Mouse (Mus musculus) hindbrain, postnatal 0 days (tissue): ENCODE data around the gene Slpi. TPM values are rescaled to one million over a fixed set of nuclear protein-coding genes. Genes with fewer than 3 reads are reported as not detected.

ENCODE experiments used
- ATAC-seq: fragments of 200-750 bp; cut with Nextera tagmentation; 2 replicates; pipeline ENCODE4 v1.8.0; 2017; ENCODE audit warnings: mild to moderate bottlenecking, moderate TSS enrichment, moderate library complexity
- DNase-seq: peaks from one replicate; pipeline ENCODE4 v3.0.0-alpha.2; 2015; ENCODE audit warnings: low spot score
- H3K27ac ChIP-seq: fragments of 300-500 bp; sonication (generic); 2 replicates; pipeline ENCODE4 v1.5.1; 2014; ENCODE audit warnings: mild to moderate bottlenecking
- H3K27me3 ChIP-seq: fragments of 300-500 bp; sonication (generic); 2 replicates; pipeline ENCODE4 v1.6.1; 2014; ENCODE audit warnings: low read length, mixed read lengths; ENCODE audit not compliant: insufficient read depth
- H3K36me3 ChIP-seq: fragments of 300-500 bp; sonication (generic); 2 replicates; pipeline ENCODE4 v1.6.1; 2014; ENCODE audit warnings: low read length, mixed read lengths; ENCODE audit not compliant: insufficient read depth
- H3K4me1 ChIP-seq: fragments of 300-500 bp; sonication (generic); 2 replicates; pipeline ENCODE4 v1.6.1; 2014; ENCODE audit warnings: antibody characterized with exemption, low read length, mixed read lengths; ENCODE audit not compliant: insufficient read depth
- H3K4me2 ChIP-seq: fragments of 300-500 bp; sonication (generic); 2 replicates; pipeline ENCODE4 v1.6.1; 2014; ENCODE audit warnings: low read depth, mild to moderate bottlenecking, low read length, moderate library complexity, mixed read lengths
- H3K4me3 ChIP-seq: fragments of 300-500 bp; sonication (generic); 2 replicates; pipeline ENCODE4 v1.5.1; 2014; ENCODE audit warnings: low read length
- H3K9ac ChIP-seq: fragments of 300-500 bp; sonication (generic); replicated peaks from 2 replicates; pipeline ENCODE4 v1.6.1; 2014; ENCODE audit warnings: mild to moderate bottlenecking, low read length, moderate library complexity, mixed read lengths
- H3K9me3 ChIP-seq: fragments of 300-500 bp; sonication (generic); 2 replicates; pipeline ENCODE4 v1.6.1; 2016; ENCODE audit warnings: low read length, mixed read lengths
- CTCF ChIP-seq: IDR thresholded peaks from 2 replicates; pipeline ENCODE4 v1.5.1; 2016; ENCODE audit warnings: antibody characterized with exemption, control low read depth, low read depth
- WGBS: fragments of 180-500 bp; shearing (Covaris S2); extraction: QIAGEN DNeasy Blood & Tissue Kit; methylation state at CpG from one replicate; pipeline ENCODE4 v1.1.7; 2014; 5-methylcytosine and 5-hydroxymethylcytosine counted together
- polyA plus RNA-seq: library from polyadenylated mRNA; unstranded; fragments of >200 nt; fragmentation: Nextera tagmentation; extraction: Ambion mirVana; gene quantifications from 2 replicates; pipeline ENCODE4 v1.2.1, GENCODE M21; 2015
- total RNA-seq: library from RNA; depleted of rRNA; stranded (reverse); fragments of >200 nt; gene quantifications from 2 replicates; pipeline ENCODE4 v1.2.3, GENCODE M21; 2014; rRNA removed

Slpi gene
- total RNA-seq (4.3 TPM in 1 of 2 replicates, not detected in the other), polyA plus RNA-seq (0.40 and 0.82 TPM in 2 replicates)

DNA sequence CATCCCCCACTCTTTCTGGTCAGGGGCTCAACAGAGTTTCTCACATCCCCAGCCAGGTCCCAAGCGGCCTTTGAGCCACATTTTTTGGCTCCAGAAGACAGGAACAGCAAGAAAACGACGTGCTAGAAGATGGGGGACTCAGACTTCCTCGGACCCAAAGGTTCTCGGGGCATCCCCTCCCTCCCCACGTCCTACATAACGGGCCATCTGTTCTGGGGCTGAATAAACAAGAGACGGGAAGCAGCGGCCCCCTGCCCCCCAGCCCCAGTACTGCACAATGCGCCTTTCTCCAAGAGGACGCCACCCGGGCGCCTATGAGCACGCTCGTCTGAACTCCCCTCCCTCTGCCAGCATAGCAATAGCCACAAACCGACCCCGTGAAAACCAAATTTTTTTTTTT is at the start of gene Slpi:
Gene Slpi, minus strand, starts transcription at position 76 of the 400 bp plus-strand sequence.
- ATAC-seq (peak; percentile 75), DNase-seq (peak; percentile 69)
- WGBS, result under 1% methylated on average over 17 of the region's 17 CpGs
- Histone ChIP-seq H3K9me3 (no peaks in the 10 kb centered on the region), H3K36me3 (no peaks in the 10 kb centered on the region), H3K27me3 (peaks cover 9% of the 10 kb centered on the region; the same call in 1 of the 2 replicates), H3K4me1 (peaks cover 6% of the 10 kb centered on the region), H3K9ac (peak within 1 kb of the TSS; percentile 49), H3K4me2 (peak within 1 kb of the TSS; percentile 64), H3K4me3 (peak within 1 kb of the TSS; percentile 39), H3K27ac (peak within 1 kb of the TSS; percentile 69; the same call in 1 of the 2 replicates)
- 0 out of 2 replicates have a peak, but pooled peaks have one; percentile 13 for TF ChIP-seq CTCF

DNA sequence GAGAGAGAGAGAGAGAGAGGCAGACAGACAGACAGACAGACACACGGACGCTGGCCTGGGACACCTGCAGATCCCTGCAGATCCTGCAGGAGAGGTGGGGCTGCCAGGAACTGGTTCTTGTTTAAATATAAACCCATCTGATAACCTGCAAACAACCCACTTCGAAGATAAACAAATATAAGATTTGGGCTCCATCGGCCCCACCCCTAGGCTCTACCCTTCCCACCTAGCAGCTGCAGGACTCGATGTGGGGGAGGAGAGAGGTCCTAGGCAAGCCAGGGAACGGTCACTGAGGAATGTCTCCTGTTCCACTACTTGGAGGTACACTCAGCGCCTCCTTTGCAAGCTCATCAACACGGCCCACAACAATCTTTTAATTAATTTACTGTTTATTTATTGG is 49.4 kb upstream of the Slpi start:
- H3K9me3 ChIP-seq, result no peaks in the 10 kb centered on the region
- no peak for TF ChIP-seq CTCF
- H3K4me1 ChIP-seq, result peaks cover 12% of the 10 kb centered on the region
- WGBS, result 72% methylated on average over 8 of the region's 8 CpGs
- ATAC-seq (no peak), DNase-seq (no peak)
- H3K9ac ChIP-seq, result no peak overlapping the region
- H3K4me3 ChIP-seq, result no peak overlapping the region
- no peaks in the 10 kb centered on the region for H3K27me3 ChIP-seq
- no peak overlapping the region for H3K27ac ChIP-seq
- H3K36me3 ChIP-seq, result no peaks in the 10 kb centered on the region
- no peak overlapping the region for H3K4me2 ChIP-seq

DNA sequence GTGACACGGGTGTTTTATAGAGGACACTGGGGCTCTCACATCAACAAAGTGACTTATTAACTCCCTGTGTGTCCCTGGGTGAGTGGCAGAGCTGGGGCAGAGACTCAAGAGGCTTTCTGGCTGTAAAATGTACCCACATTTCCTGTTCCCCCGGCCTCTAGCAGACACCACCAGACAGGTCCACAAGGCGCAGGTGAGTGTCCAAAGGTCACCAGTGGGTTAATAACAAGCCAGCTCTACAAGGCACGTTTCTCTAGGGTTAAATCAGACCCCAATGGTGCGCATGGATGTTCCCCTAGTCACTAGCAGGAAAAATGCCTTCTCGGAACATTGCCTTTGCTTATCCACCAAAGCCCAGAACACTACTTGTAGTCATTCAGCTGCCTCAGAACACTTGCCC is 48.8 kb upstream of the Slpi start:
- Histone ChIP-seq H3K27ac (no peak overlapping the region), H3K4me1 (peaks cover 7% of the 10 kb centered on the region; the same call in 1 of the 2 replicates), H3K9me3 (no peaks in the 10 kb centered on the region), H3K9ac (no peak overlapping the region), H3K4me3 (no peak overlapping the region), H3K36me3 (no peaks in the 10 kb centered on the region), H3K27me3 (no peaks in the 10 kb centered on the region), H3K4me2 (no peak overlapping the region)
- no peak for TF ChIP-seq CTCF
- DNase-seq, result no peak
- WGBS, result 77% methylated on average over 6 of the region's 6 CpGs
- ATAC-seq, result no peak

DNA sequence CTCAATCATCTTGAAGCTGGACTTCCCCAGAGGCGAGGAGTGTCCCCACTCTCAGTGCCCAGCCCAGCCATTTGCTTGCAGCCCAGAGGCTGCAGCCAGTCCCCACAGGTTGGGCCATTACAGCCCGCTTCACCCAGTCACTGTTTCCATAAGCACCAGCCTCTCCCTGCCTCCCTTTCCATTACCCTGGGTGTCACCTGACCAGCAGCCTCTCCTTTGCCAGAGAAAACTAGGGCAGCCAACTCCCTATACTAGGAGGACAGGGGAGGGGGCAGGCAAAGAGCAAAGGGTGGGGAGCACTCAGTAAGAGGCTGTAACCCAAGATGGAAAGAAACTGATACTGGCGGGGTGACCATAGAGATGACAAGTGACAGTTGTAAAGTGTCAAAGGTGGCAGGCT is 48.1 kb upstream of the Slpi start:
- Histone ChIP-seq H3K27ac (peak overlapping the region; percentile 71), H3K9ac (no peak overlapping the region), H3K4me2 (no peak overlapping the region), H3K36me3 (no peaks in the 10 kb centered on the region), H3K27me3 (no peaks in the 10 kb centered on the region), H3K4me1 (0 out of 2 replicates have a peak, but pooled peaks cover 3% of the 10 kb centered on the region), H3K9me3 (no peaks in the 10 kb centered on the region), H3K4me3 (no peak overlapping the region)
- WGBS, result 68% methylated on average over 3 of the region's 3 CpGs
- TF ChIP-seq CTCF, result no peak
- no peak for DNase-seq
- ATAC-seq, result peak; percentile 63

DNA sequence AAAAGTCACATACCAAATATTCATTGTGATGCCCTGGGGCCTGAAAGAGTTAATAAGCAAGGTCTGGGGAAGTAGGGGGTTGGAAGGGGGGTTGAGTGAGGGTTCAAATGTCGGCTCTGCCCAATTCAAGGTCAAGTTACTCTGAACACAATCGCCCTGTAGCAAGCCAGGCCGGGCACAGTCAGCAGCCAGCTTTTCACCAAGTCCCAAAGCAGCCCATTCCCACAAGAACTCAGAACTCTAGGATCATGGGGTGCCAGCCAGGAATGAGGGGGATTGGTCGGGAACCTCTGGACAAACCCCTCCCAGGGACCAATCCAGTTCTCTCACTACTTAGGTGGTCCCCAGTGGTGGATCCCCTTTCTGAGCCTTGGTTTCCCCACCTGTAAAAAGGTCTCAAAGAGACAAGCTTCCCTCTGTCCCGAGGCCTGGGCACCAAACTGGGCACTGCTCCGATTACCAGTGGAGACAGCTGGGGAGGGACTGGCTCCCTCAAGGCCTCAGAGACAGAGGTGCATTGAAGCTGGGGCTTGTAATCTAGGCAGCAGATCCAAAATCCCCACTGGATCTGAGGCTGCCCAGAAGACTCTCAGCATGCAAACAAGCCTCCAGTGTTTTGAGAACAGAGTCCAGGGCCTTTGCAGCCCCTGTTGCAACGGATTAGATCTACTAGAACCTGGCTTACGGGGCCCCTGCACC is 47.5 kb upstream of the Slpi start:
- WGBS, result 27% methylated on average over 8 of the region's 8 CpGs
- H3K27ac ChIP-seq, result peak overlapping the region; percentile 71
- H3K9ac ChIP-seq, result no peak overlapping the region
- no peaks in the 10 kb centered on the region for H3K9me3 ChIP-seq
- 0 out of 2 replicates have a peak, but pooled peaks cover 2% of the 10 kb centered on the region for H3K4me1 ChIP-seq
- no peaks in the 10 kb centered on the region for H3K27me3 ChIP-seq
- no peaks in the 10 kb centered on the region for H3K36me3 ChIP-seq
- no peak for TF ChIP-seq CTCF
- H3K4me3 ChIP-seq, result no peak overlapping the region
- DNase-seq (peak; percentile 26), ATAC-seq (peak; percentile 51; the same call in 1 of the 2 replicates)
- H3K4me2 ChIP-seq, result no peak overlapping the region

DNA sequence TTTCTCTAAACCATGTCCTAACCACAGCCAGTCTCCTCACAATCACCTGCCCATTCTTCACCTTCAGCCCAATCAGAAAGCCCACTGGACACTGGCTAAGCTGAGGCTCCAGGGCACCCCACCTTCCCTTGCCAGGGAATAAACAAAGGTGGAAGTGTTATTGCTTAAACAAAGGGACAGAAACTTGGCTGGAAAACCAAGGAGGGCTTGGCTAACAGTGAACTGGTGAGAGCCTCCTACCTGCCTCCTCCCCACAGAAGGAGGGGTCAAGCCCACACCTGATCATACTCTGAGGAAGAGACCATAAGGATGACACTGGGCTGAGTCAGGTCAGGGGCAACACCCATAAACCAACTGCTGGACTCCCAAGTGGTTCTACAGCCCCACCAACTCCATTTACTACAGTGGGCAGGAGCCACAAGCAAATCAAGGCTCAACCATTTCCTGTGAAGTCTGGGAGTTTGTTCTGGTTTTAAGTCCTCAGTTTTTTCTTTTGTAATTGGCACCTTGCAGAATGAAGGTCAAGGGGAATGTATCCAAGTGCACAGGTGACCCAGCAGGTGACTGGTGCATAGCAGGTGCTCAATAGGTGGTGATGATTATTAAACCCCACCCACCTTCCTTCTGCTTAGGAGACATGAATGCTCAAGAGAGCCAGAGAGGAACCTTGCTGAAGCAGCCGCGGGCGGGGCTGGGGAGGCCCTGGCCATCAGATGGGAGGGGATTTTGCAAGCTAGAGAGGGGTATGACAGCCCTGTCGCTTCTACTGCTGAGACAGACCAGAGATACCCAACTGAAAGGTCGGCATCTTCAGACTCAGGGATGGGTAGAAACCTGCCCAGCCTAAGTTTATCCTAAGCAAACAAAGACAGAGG is 46.6 kb upstream of the Slpi start:
- no peak for ATAC-seq

More for the DNA sequence above, 46.6 kb upstream of the Slpi start:
- TF ChIP-seq CTCF, result no peak
- no peaks in the 10 kb centered on the region for H3K27me3 ChIP-seq
- no peak overlapping the region for H3K4me3 ChIP-seq
- no peaks in the 10 kb centered on the region for H3K9me3 ChIP-seq
- H3K9ac ChIP-seq, result no peak overlapping the region
- WGBS, result 65% methylated on average over 5 of the region's 5 CpGs
- H3K4me2 ChIP-seq, result no peak overlapping the region
- H3K4me1 ChIP-seq, result no peaks in the 10 kb centered on the region
- H3K36me3 ChIP-seq, result no peaks in the 10 kb centered on the region
- no peak overlapping the region for H3K27ac ChIP-seq
- no peak for DNase-seq
